Mouse (Mus musculus): ENCODE data around the gene Sgcd. TPM values are rescaled to one million over a fixed set of nuclear protein-coding genes. Genes with fewer than 3 reads are reported as not detected.

The Sgcd gene
- polyA plus RNA-seq, 1 experiment from 2014 or later: 6.8 TPM

DNA sequence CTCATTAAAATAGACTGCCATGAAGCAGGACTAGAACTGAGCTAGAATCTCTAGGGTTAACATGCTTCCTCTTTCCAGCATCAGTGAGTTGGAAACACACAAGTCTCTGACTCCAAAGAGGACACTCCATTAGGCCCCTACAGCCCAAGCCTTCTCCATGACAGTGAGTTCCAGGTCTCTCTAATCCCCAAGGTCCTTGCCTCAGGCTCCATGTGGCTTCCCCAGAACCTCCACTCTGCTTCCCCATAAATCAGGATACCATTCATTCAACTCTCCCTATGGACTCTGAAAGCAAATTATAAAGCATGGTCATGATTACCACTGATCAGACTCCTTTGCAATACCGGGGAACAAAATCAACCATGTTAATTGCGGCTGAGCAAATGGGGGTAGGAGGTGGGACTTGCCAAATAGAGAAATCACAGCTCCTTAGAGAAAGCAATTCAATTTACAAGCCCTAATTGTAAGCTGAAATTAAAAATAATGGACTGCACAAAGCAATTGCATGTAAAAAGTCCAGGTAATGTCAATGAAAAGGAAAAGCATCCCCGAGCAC lies 97.1 kb downstream of the Sgcd start:
- Histone ChIP-seq H3K9me3 (replicated peaks) (no peaks in the 10 kb centered on the region), H3K4me1 (peaks cover 10% of the 10 kb centered on the region; the same call in 1 of the 2 replicates), H3K9ac (replicated peaks) (no peak overlapping the region), H3K27ac (replicated peaks) (no peak overlapping the region), H3K4me2 (no peak overlapping the region), H3K27me3 (replicated peaks) (no peaks in the 10 kb centered on the region), H3K36me3 (no peaks in the 10 kb centered on the region), H3K4me3 (replicated peaks) (no peak overlapping the region)
- WGBS: 40% methylated on average over 3 of the region's 3 CpGs
- no peak for ATAC-seq (ENCODE audit: low FRiP score)

DNA sequence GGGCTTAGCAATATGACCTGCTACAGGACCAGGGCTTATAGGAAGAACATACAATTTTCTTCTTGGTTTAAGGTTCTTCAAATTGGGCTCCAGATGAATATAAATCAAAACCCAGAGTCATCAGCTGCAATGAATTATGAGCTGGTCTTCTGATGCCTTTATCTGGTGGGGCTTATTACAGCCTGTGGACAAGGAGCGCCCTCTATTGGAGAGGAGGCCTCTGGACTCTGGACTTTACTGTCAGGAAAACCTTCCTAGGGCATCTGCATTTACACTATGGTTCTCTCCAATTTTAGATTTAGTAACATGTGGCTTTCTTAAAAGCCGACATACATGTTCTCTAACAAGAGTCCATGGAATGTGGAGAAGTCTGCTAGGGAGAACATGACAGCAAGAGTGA lies 98.5 kb downstream of the Sgcd start:
- H3K9me3 ChIP-seq (replicated peaks): no peaks in the 10 kb centered on the region
- no peak for ATAC-seq (ENCODE audit: low FRiP score)
- H3K27ac ChIP-seq (replicated peaks): no peak overlapping the region
- 53% methylated on average over 2 of the region's 2 CpGs for whole genome bisulfite sequencing
- no peak overlapping the region for H3K9ac ChIP-seq (replicated peaks)
- H3K36me3 ChIP-seq: no peaks in the 10 kb centered on the region
- H3K4me2 ChIP-seq: no peak overlapping the region
- no peaks in the 10 kb centered on the region for H3K27me3 ChIP-seq (replicated peaks)
- no peak overlapping the region for H3K4me3 ChIP-seq (replicated peaks)
- peaks cover 13% of the 10 kb centered on the region; the same call in 1 of the 2 replicates for H3K4me1 ChIP-seq

DNA sequence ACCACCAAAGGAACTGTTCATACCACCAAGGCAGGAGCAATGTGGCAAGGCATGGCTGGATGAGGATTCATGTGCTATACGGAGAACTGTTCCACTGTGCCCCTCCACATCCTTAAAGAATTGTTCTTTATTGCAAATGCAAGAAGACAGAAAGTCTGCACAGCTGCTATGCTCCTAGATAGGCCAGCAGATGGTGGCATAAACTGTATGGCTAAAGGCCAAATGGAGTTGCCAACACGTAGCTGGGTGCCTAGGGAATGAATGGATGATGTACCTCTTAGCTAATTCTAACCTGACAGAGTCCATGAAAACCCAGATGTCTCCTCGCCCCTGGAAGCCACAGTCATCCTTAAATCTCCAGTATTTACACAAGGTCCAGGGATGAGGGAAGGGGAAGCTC lies 103.5 kb downstream of the Sgcd start:
- H3K9ac ChIP-seq (replicated peaks): no peak overlapping the region
- no peak overlapping the region for H3K4me2 ChIP-seq
- H3K36me3 ChIP-seq: no peaks in the 10 kb centered on the region
- H3K9me3 ChIP-seq (replicated peaks): no peaks in the 10 kb centered on the region
- 0 out of 2 replicates have a peak, but pooled peaks cover 10% of the 10 kb centered on the region for H3K4me1 ChIP-seq
- 0 out of 2 replicates have a peak overlapping the region, but pooled peaks have one; percentile 8 for H3K27ac ChIP-seq (replicated peaks)
- no peak overlapping the region for H3K4me3 ChIP-seq (replicated peaks)
- WGBS: 44% methylated on average over 3 of the region's 3 CpGs
- peak; percentile 57; the same call in 1 of the 2 replicates for ATAC-seq (ENCODE audit: low FRiP score)
- no peaks in the 10 kb centered on the region for H3K27me3 ChIP-seq (replicated peaks)

DNA sequence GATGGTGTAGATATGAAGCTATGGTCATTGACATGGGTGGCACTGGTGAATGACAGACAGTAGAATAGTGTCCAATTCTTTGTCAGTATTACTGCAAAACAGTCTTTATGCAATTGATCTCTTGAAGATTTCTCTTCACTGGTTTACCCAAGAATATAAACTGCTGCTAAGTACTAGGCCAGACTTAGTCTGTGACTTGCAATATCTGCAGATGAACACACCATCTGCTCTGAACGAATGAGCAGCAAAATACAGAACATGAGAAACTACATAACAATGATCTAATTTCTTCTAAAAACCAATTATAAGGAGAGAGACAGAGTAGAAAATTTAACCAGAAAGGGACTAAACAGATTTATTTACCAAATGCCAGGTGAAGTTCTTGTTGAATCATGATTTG lies 105.2 kb downstream of the Sgcd start:
- no peaks in the 10 kb centered on the region for H3K9me3 ChIP-seq (replicated peaks)
- no peak overlapping the region for H3K4me3 ChIP-seq (replicated peaks)
- ATAC-seq (ENCODE audit: low FRiP score): no peak
- 0 out of 2 replicates have a peak, but pooled peaks cover 5% of the 10 kb centered on the region for H3K4me1 ChIP-seq
- H3K36me3 ChIP-seq: no peaks in the 10 kb centered on the region
- no peak overlapping the region for H3K9ac ChIP-seq (replicated peaks)
- no peak overlapping the region for H3K27ac ChIP-seq (replicated peaks)
- H3K27me3 ChIP-seq (replicated peaks): no peaks in the 10 kb centered on the region
- 83% methylated on average over 1 of the region's 1 CpGs for WGBS
- H3K4me2 ChIP-seq: no peak overlapping the region

DNA sequence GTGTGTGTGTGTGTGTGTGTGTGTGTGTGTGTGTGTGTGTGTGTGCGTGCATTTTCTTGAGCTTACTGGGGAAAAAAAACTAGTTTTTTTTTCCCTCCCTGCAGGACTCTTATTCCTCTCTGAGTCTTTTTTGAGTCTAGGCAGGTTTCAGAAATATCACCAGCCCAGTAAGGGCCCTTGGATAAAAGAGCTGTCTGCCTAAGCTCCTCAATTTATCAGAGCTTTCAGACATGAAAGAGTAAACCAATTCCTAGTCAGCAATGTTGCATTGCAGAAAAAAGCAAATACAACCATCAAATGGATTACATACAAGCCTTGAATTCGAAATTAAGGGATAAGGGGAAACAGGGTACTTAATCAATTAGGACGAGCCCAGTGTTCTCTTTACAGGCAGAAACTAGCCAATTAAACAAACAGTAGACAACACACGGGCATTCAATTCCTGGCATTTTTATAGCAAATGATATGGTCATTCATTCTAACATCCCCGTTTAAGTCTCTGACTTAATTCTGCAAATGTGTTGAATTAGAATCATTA lies 112.1 kb downstream of the Sgcd start:
- 21% methylated on average over 5 of the region's 5 CpGs for WGBS

GRCm38 (mm10) chr11:47845894-47846293 lies 142.9 kb downstream of the Sgcd start:
- WGBS: 18% methylated on average over 3 of the region's 3 CpGs

More for the DNA sequence above, 112.1 kb downstream of the Sgcd start:
- no peaks in the 10 kb centered on the region for H3K36me3 ChIP-seq
- no peak overlapping the region for H3K27ac ChIP-seq (replicated peaks)
- no peaks in the 10 kb centered on the region for H3K4me1 ChIP-seq
- H3K4me3 ChIP-seq (replicated peaks): no peak overlapping the region
- no peak for ATAC-seq (ENCODE audit: low FRiP score)
- H3K9me3 ChIP-seq (replicated peaks): no peaks in the 10 kb centered on the region
- no peak overlapping the region for H3K9ac ChIP-seq (replicated peaks)
- H3K27me3 ChIP-seq (replicated peaks): no peaks in the 10 kb centered on the region
- H3K4me2 ChIP-seq: no peak overlapping the region

GRCm38 (mm10) chr11:47833283-47833682 lies 155.5 kb downstream of the Sgcd start:
- Histone ChIP-seq H3K36me3 (no peaks in the 10 kb centered on the region), H3K4me1 (no peaks in the 10 kb centered on the region), H3K4me3 (replicated peaks) (no peak overlapping the region), H3K9ac (replicated peaks) (no peak overlapping the region), H3K27me3 (replicated peaks) (no peaks in the 10 kb centered on the region), H3K27ac (replicated peaks) (no peak overlapping the region), H3K9me3 (replicated peaks) (no peaks in the 10 kb centered on the region), H3K4me2 (no peak overlapping the region)
- no peak for ATAC-seq (ENCODE audit: low FRiP score)
- WGBS: 84% methylated on average over 4 of the region's 4 CpGs

More at GRCm38 (mm10) chr11:47845894-47846293, 142.9 kb downstream of the Sgcd start:
- Histone ChIP-seq H3K27me3 (replicated peaks) (no peaks in the 10 kb centered on the region), H3K4me2 (no peak overlapping the region), H3K4me3 (replicated peaks) (no peak overlapping the region), H3K36me3 (no peaks in the 10 kb centered on the region), H3K4me1 (no peaks in the 10 kb centered on the region), H3K9me3 (replicated peaks) (no peaks in the 10 kb centered on the region), H3K9ac (replicated peaks) (no peak overlapping the region), H3K27ac (replicated peaks) (no peak overlapping the region)
- ATAC-seq (ENCODE audit: low FRiP score): no peak

DNA sequence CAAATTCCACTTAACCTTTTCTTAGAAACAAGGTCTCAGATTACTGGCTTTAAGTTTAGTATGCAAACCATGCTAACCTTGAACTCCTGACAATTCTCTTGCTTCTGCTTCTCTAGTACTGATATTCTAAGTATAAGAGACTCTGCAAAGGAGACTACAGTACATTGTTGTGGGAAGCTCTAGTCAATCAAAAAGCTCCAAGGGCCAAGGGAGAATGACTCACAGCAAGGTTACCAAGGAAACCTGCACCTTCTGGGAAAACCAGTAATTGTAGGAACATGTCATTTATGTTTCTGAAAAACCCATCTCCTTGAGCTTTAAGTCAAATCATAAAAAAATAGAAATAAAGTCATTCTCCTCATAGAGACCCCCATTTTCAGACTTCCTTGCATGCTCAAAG lies 178.5 kb downstream of the Sgcd start:
- no peak overlapping the region for H3K27ac ChIP-seq (replicated peaks)
- no peaks in the 10 kb centered on the region for H3K4me1 ChIP-seq
- no peak overlapping the region for H3K9ac ChIP-seq (replicated peaks)
- no peak for ATAC-seq (ENCODE audit: low FRiP score)
- H3K4me3 ChIP-seq (replicated peaks): no peak overlapping the region
- no peaks in the 10 kb centered on the region for H3K36me3 ChIP-seq
- no peak overlapping the region for H3K4me2 ChIP-seq
- H3K9me3 ChIP-seq (replicated peaks): no peaks in the 10 kb centered on the region
- no peaks in the 10 kb centered on the region for H3K27me3 ChIP-seq (replicated peaks)

DNA sequence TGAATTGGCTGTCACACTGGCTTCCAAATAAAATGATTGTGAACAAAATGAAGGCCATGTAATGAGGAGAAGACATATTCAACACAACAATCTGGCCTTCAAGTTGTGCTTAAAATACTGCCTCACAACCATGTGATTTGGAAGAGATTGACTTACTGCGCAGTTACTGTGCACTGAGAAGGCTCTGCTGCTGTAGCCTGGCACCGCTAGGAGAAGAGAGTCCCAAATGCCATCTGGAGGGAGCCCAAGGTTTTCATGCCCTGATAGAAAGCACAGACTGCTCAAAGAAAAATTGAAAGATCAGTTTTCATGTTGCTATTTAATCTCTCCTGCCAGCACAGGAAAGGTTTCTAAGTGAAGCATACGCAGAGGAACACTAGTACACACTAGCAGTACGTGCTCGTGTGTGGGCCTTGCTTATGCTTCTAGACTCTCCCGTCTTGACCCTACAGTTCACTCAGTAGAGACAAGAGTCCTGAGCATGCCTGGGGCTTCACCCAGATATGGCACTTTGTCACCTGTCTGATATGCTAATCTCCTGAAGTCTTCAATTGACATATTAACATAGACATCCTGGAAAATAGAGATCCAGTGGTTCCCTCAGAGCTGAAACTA lies 184.6 kb downstream of the Sgcd start:
- Histone ChIP-seq H3K9me3 (replicated peaks) (no peaks in the 10 kb centered on the region), H3K27me3 (replicated peaks) (no peaks in the 10 kb centered on the region), H3K4me3 (replicated peaks) (no peak overlapping the region), H3K4me1 (no peaks in the 10 kb centered on the region), H3K9ac (replicated peaks) (no peak overlapping the region), H3K27ac (replicated peaks) (no peak overlapping the region), H3K4me2 (no peak overlapping the region), H3K36me3 (no peaks in the 10 kb centered on the region)
- no peak for ATAC-seq (ENCODE audit: low FRiP score)
- WGBS: 92% methylated on average over 6 of the region's 6 CpGs

DNA sequence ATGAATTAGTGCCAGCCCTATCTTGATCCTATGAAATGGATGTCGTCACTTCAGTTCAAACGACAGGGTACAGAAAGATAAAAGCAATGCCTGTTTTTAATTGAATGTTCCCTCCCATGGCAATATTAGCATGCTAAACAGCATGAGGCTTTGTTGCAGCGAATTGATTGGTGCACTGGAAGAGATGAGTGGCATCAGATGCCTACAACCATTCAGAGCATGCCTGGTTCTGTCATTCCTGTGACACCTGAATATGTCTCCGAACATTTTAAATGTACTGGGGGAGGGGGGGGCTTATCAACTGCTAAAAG lies 210.9 kb downstream of the Sgcd start:
- no peaks in the 10 kb centered on the region for H3K27me3 ChIP-seq (replicated peaks)
- H3K4me2 ChIP-seq: no peak overlapping the region
- 58% methylated on average over 4 of the region's 4 CpGs for WGBS
- H3K9me3 ChIP-seq (replicated peaks): no peaks in the 10 kb centered on the region
- H3K27ac ChIP-seq (replicated peaks): no peak overlapping the region
- H3K9ac ChIP-seq (replicated peaks): no peak overlapping the region
- no peak overlapping the region for H3K4me3 ChIP-seq (replicated peaks)
- ATAC-seq (ENCODE audit: low FRiP score): no peak
- no peaks in the 10 kb centered on the region for H3K4me1 ChIP-seq
- H3K36me3 ChIP-seq: no peaks in the 10 kb centered on the region

GRCm38 (mm10) chr11:47777226-47777915 lies 211.4 kb downstream of the Sgcd start:
- H3K9me3 ChIP-seq (replicated peaks): no peaks in the 10 kb centered on the region
- H3K4me2 ChIP-seq: no peak overlapping the region
- no peak for ATAC-seq (ENCODE audit: low FRiP score)
- H3K27me3 ChIP-seq (replicated peaks): no peaks in the 10 kb centered on the region
- WGBS: 84% methylated on average over 4 of the region's 4 CpGs
- no peak overlapping the region for H3K4me3 ChIP-seq (replicated peaks)
- no peaks in the 10 kb centered on the region for H3K36me3 ChIP-seq
- no peak overlapping the region for H3K27ac ChIP-seq (replicated peaks)
- no peaks in the 10 kb centered on the region for H3K4me1 ChIP-seq
- H3K9ac ChIP-seq (replicated peaks): no peak overlapping the region

DNA sequence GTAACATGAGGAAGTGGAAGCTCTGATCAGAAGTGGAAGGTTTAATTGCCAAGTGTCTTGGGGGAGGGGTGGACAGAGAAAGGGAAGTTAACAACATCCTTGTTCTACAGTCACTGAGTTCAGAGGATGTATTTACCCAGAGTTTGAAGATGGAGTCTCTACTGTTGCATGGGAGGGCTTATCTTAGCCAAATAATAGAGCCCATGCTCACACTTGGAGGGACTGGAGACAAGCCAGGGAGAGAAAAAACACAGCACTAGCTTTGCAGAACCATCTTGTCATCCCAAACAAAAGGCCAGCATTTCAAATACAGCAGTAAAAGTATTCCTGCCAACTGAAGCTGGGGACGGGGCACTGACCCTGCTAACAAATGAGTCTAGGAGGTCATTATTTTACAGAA lies 212.8 kb downstream of the Sgcd start:
- H3K36me3 ChIP-seq: no peaks in the 10 kb centered on the region
- H3K4me1 ChIP-seq: no peaks in the 10 kb centered on the region
- no peak overlapping the region for H3K27ac ChIP-seq (replicated peaks)
- H3K9ac ChIP-seq (replicated peaks): no peak overlapping the region
- WGBS: 24% methylated on average over 1 of the region's 1 CpGs
- no peak overlapping the region for H3K4me2 ChIP-seq
- H3K9me3 ChIP-seq (replicated peaks): no peaks in the 10 kb centered on the region
- no peak overlapping the region for H3K4me3 ChIP-seq (replicated peaks)
- no peak for ATAC-seq (ENCODE audit: low FRiP score)
- no peaks in the 10 kb centered on the region for H3K27me3 ChIP-seq (replicated peaks)
